Mouse (Mus musculus) intestine, postnatal 0 days (tissue): ENCODE data around the gene Itgb2l. TPM values are rescaled to one million over a fixed set of nuclear protein-coding genes. Genes with fewer than 3 reads are reported as not detected.
A peak's percentile ranks its signal among the peaks of the same experiment; 100 is the strongest.

ENCODE experiments used
- ATAC-seq: fragments of 200-750 bp; cut with Nextera tagmentation; 2 replicates; pipeline ENCODE4 v1.8.0; 2017; ENCODE audit warnings: mild to moderate bottlenecking, moderate TSS enrichment, moderate library complexity
- H3K27ac ChIP-seq: fragments of 300-500 bp; sonication (generic); 2 replicates; pipeline ENCODE4 v1.5.1; 2014; ENCODE audit warnings: mild to moderate bottlenecking, low read depth, low read length, moderate library complexity
- H3K27me3 ChIP-seq: fragments of 300-500 bp; sonication (generic); replicated peaks from 2 replicates; pipeline ENCODE4 v1.6.1; 2014; ENCODE audit warnings: low read length, mixed read lengths; ENCODE audit not compliant: control insufficient read depth, insufficient read depth
- H3K36me3 ChIP-seq: fragments of 300-500 bp; sonication (generic); 2 replicates; pipeline ENCODE4 v1.6.1; 2014; ENCODE audit warnings: mild to moderate bottlenecking, moderate library complexity; ENCODE audit not compliant: control insufficient read depth, insufficient read depth
- H3K4me1 ChIP-seq: fragments of 300-500 bp; sonication (generic); replicated peaks from 2 replicates; pipeline ENCODE4 v1.6.1; 2014; ENCODE audit warnings: antibody characterized with exemption, low read length, mixed read lengths; ENCODE audit not compliant: control insufficient read depth, insufficient read depth
- H3K4me2 ChIP-seq: fragments of 300-500 bp; sonication (generic); replicated peaks from 2 replicates; pipeline ENCODE4 v1.6.1; 2014; ENCODE audit warnings: low read depth, mild to moderate bottlenecking, moderate library complexity
- H3K4me3 ChIP-seq: fragments of 300-500 bp; sonication (generic); 2 replicates; pipeline ENCODE4 v1.5.1; 2014; ENCODE audit warnings: low read depth, low read length
- H3K9ac ChIP-seq: fragments of 300-500 bp; sonication (generic); 2 replicates; pipeline ENCODE4 v1.6.1; 2014; ENCODE audit warnings: mild to moderate bottlenecking, low read depth, low read length
- H3K9me3 ChIP-seq: fragments of 300-500 bp; sonication (generic); 2 replicates; pipeline ENCODE4 v1.6.1; 2016; ENCODE audit warnings: mixed run types; ENCODE audit not compliant: control insufficient read depth
- CTCF ChIP-seq: sonication (generic); IDR thresholded peaks from 2 replicates; pipeline ENCODE4 v1.5.1; 2016; ENCODE audit warnings: low read depth, mild to moderate bottlenecking, control low read depth, antibody characterized with exemption, moderate library complexity
- WGBS: fragments of 180-500 bp; shearing (Covaris S2); extraction: QIAGEN DNeasy Blood & Tissue Kit; methylation state at CpG from one replicate; pipeline ENCODE4 v1.1.7; 2014; 5-methylcytosine and 5-hydroxymethylcytosine counted together
- polyA plus RNA-seq: library from polyadenylated mRNA; unstranded; fragments of >200 nt; fragmentation: Nextera tagmentation; extraction: Ambion mirVana; gene quantifications from 2 replicates; pipeline ENCODE4 v1.2.1, GENCODE M21; 2015

Gene Itgb2l
- polyA plus RNA-seq, 1 experiment from 2014 or later = 0.44 TPM

- no peaks in the 10 kb centered on the region for H3K36me3 ChIP-seq
- WGBS = 34% methylated on average over 7 of the region's 7 CpGs
These were observed 29.4 kb upstream of the Itgb2l start for GRCm38 (mm10) chr16:96472816-96473215.

DNA sequence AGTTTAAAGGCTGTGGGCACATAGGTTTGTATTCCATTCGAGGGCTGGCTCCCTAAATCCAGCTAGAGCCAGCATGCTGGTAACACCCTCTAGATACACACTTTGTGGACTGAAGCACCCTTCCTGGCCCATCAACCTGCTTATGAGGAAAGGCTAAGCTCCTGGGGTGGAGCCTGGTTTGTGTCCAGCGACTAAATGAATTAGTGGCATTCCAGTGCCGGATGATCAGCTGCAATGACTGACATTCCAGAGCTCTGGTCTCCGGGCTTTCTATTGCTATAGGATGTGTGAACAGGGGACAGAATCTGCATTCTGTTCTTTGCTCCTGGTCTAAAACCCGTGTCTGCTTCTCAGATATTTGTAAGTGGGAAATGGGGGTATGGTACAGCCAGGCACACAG, 28.9 kb upstream of the Itgb2l start:
- WGBS = 20% methylated on average over 5 of the region's 5 CpGs
- no peak for TF ChIP-seq CTCF
- no peak for ATAC-seq

More at GRCm38 (mm10) chr16:96472816-96473215, 29.4 kb upstream of the Itgb2l start:
- Histone ChIP-seq H3K4me2 (0 out of 2 replicates have a peak overlapping the region, but pooled peaks have one; percentile 21), H3K4me1 (no peaks in the 10 kb centered on the region), H3K27ac (no peak overlapping the region), H3K4me3 (no peak overlapping the region), H3K27me3 (no peaks in the 10 kb centered on the region), H3K9ac (no peak overlapping the region), H3K9me3 (no peaks in the 10 kb centered on the region)
- no peak for TF ChIP-seq CTCF
- no peak for ATAC-seq

GRCm38 (mm10) chr16:96469640-96470039, 26.2 kb upstream of the Itgb2l start:
- no peaks in the 10 kb centered on the region for H3K27me3 ChIP-seq
- peak; percentile 59 for TF ChIP-seq CTCF
- H3K27ac ChIP-seq = no peak overlapping the region
- H3K4me2 ChIP-seq = no peak overlapping the region
- H3K4me3 ChIP-seq = no peak overlapping the region
- no peaks in the 10 kb centered on the region for H3K9me3 ChIP-seq
- no peaks in the 10 kb centered on the region for H3K4me1 ChIP-seq
- no peaks in the 10 kb centered on the region for H3K36me3 ChIP-seq
- H3K9ac ChIP-seq = no peak overlapping the region
- ATAC-seq = no peak
- WGBS = 57% methylated on average over 4 of the region's 4 CpGs

More for the DNA sequence above, 28.9 kb upstream of the Itgb2l start:
- H3K9me3 ChIP-seq = no peaks in the 10 kb centered on the region
- no peaks in the 10 kb centered on the region for H3K4me1 ChIP-seq
- 0 out of 2 replicates have a peak overlapping the region, but pooled peaks have one; percentile 21 for H3K4me2 ChIP-seq
- H3K36me3 ChIP-seq = no peaks in the 10 kb centered on the region
- H3K9ac ChIP-seq = no peak overlapping the region
- no peaks in the 10 kb centered on the region for H3K27me3 ChIP-seq
- H3K27ac ChIP-seq = no peak overlapping the region
- H3K4me3 ChIP-seq = no peak overlapping the region

DNA sequence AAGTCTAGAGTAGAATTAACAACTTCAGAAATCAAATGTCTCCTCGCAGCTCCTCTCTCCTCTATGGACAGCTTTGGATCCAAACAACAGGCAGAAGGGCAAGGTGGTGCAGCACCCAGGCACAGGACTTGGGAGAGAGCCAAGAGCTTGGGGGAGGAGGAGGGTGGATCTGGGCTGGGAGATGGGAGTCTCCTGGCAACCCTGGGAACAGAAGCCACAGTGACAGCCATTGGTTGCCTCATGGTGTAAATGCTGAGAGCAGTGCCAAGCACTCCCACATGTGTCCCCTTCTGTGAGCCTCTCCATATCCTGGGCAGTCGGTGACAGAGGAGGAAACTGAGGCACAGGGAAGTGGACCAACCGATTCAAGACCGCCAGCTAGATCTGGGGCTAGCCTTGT, 25.3 kb upstream of the Itgb2l start:
- Histone ChIP-seq H3K4me3 (no peak overlapping the region), H3K27ac (no peak overlapping the region), H3K27me3 (no peaks in the 10 kb centered on the region), H3K9ac (no peak overlapping the region), H3K4me1 (no peaks in the 10 kb centered on the region), H3K9me3 (no peaks in the 10 kb centered on the region), H3K4me2 (no peak overlapping the region), H3K36me3 (no peaks in the 10 kb centered on the region)
- TF ChIP-seq CTCF = no peak
- no peak for ATAC-seq
- WGBS = 74% methylated on average over 4 of the region's 4 CpGs

DNA sequence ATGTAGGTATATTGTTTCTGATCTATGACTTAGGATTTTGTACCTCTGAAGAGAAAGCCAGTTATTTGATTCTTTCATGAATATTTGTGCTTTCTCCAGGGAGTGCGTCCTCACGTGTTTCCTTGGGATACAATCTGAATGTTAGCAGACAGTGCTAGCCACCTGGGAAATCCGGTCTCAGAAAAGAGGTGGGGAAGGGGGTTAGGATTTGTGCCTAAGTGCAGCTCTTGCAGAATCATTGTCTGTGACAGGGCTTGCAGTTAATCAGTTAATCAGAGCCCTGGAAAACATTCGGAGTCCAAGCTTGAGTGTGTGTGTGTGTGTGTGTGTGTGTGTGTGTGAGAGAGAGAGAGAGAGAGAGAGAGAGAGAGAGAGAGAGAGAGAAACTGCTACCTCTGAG, 24.6 kb upstream of the Itgb2l start:
- H3K4me2 ChIP-seq = no peak overlapping the region
- ATAC-seq = no peak
- WGBS = 57% methylated on average over 4 of the region's 4 CpGs

DNA sequence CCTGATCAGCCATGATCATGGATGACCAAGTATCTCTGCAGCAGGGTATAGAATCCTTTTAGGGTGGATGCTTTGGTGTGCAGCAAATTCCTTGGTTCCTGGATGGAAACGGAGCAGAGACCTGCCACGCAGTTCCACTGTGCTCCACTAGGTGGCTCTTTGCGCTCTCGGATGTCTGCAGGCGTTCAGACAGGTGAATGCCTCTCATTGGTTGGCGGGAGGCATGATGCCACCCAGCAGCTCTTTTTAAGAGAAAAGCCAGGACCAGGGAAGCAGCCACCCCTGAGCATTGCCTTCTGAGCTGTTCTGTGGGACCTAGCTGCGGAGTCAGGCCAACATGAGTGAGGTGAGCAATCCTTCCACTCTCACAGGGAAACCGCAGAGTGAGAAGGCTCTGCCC, 24.0 kb upstream of the Itgb2l start, which contains the start of gene Pcp4:
Gene Pcp4 (plus strand): TSS at position 162 of the 400 bp plus-strand sequence.
- H3K4me3 ChIP-seq = no peak within 1 kb of the TSS

More for the DNA sequence above, 24.6 kb upstream of the Itgb2l start:
- no peak overlapping the region for H3K27ac ChIP-seq
- no peak overlapping the region for H3K9ac ChIP-seq
- no peaks in the 10 kb centered on the region for H3K36me3 ChIP-seq
- H3K4me1 ChIP-seq = no peaks in the 10 kb centered on the region
- H3K4me3 ChIP-seq = no peak overlapping the region
- H3K27me3 ChIP-seq = no peaks in the 10 kb centered on the region
- TF ChIP-seq CTCF = no peak
- H3K9me3 ChIP-seq = no peaks in the 10 kb centered on the region

DNA sequence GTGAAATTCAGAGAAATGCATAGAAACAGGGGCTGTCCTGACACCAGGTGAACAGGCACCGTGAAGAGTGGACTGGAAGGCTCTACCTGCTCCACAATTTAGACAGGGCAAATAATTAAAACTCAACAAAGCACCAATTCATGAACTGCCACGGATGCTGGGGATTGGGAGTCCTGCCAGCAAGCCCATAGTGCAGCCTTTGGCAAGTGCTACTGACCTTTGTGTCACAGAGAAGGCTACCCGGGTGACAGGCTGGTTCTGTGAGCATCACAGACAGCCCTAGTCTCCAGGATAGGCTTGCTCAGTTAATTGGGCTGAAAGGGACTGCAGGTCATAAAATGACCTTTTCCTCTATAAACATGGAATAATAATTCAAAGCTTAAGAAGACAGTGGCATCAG, 17.4 kb upstream of the Itgb2l start:
- no peak overlapping the region for H3K9ac ChIP-seq
- no peak overlapping the region for H3K4me2 ChIP-seq
- ATAC-seq = no peak
- H3K27ac ChIP-seq = no peak overlapping the region
- no peaks in the 10 kb centered on the region for H3K36me3 ChIP-seq
- H3K9me3 ChIP-seq = no peaks in the 10 kb centered on the region
- WGBS = 64% methylated on average over 3 of the region's 3 CpGs
- H3K27me3 ChIP-seq = no peaks in the 10 kb centered on the region
- no peak for TF ChIP-seq CTCF
- H3K4me3 ChIP-seq = no peak overlapping the region
- no peaks in the 10 kb centered on the region for H3K4me1 ChIP-seq

More for the DNA sequence above, 24.0 kb upstream of the Itgb2l start, which contains the start of gene Pcp4:
- H3K27ac ChIP-seq = no peak within 1 kb of the TSS
- no peaks in the 10 kb centered on the region for H3K27me3 ChIP-seq
- no peaks in the 10 kb centered on the region for H3K36me3 ChIP-seq
- no peak for ATAC-seq
- H3K4me2 ChIP-seq = no peak within 1 kb of the TSS; the same call in 1 of the 2 replicates
- H3K9ac ChIP-seq = no peak within 1 kb of the TSS
- WGBS = 13% methylated on average over 8 of the region's 8 CpGs
- H3K4me1 ChIP-seq = no peaks in the 10 kb centered on the region
- no peaks in the 10 kb centered on the region for H3K9me3 ChIP-seq
- peak; percentile 95 for TF ChIP-seq CTCF
